Mouse (Mus musculus) heart, embryonic 12.5 days (tissue): ENCODE measurements around the gene Copz1. TPM values are rescaled to one million over a fixed set of nuclear protein-coding genes. Genes with fewer than 3 reads are reported as not detected.

Source experiments
- ATAC-seq: fragments of 200-750 bp; cut with Nextera tagmentation; 2 replicates; pipeline ENCODE4 v1.8.0; 2017; ENCODE audit warnings: moderate TSS enrichment, moderate library complexity; ENCODE audit not compliant: insufficient number of reproducible peaks, low FRiP score
- H3K27ac ChIP-seq: fragments of 300-500 bp; sonication (generic); 2 replicates; pipeline ENCODE4 v1.5.1; 2016; ENCODE audit warnings: mild to moderate bottlenecking, moderate library complexity; ENCODE audit not compliant: poor library complexity, severe bottlenecking
- H3K27me3 ChIP-seq: fragments of 300-500 bp; sonication (generic); replicated peaks from 2 replicates; pipeline ENCODE4 v1.6.1; 2016; ENCODE audit warnings: mild to moderate bottlenecking, moderate library complexity
- H3K36me3 ChIP-seq: fragments of 300-500 bp; sonication (generic); 2 replicates; pipeline ENCODE4 v1.6.1; 2016; ENCODE audit warnings: mild to moderate bottlenecking, moderate library complexity
- H3K4me1 ChIP-seq: fragments of 300-500 bp; sonication (generic); replicated peaks from 2 replicates; pipeline ENCODE4 v1.6.1; 2016; ENCODE audit warnings: mild to moderate bottlenecking
- H3K4me2 ChIP-seq: fragments of 300-500 bp; sonication (generic); 2 replicates; pipeline ENCODE4 v1.6.1; 2016; ENCODE audit warnings: mild to moderate bottlenecking, moderate library complexity
- H3K4me3 ChIP-seq: fragments of 300-500 bp; sonication (generic); 2 replicates; pipeline ENCODE4 v1.5.1; 2016; ENCODE audit warnings: mild to moderate bottlenecking
- H3K9ac ChIP-seq: fragments of 300-500 bp; sonication (generic); 2 replicates; pipeline ENCODE4 v1.6.1; 2016; ENCODE audit warnings: mild to moderate bottlenecking, moderate library complexity
- H3K9me3 ChIP-seq: fragments of 300-500 bp; sonication (generic); replicated peaks from 2 replicates; pipeline ENCODE4 v1.6.1; 2016; ENCODE audit warnings: mild to moderate bottlenecking, moderate library complexity
- WGBS: fragments of 180-500 bp; shearing (Covaris S2); methylation state at CpG from one replicate; pipeline ENCODE4 v1.1.7; 2016; 5-methylcytosine and 5-hydroxymethylcytosine counted together
- polyA plus RNA-seq: library from polyadenylated mRNA; unstranded; fragments of >200 nt; fragmentation: Nextera tagmentation; extraction: Ambion mirVana; gene quantifications from 2 replicates; pipeline ENCODE4 v1.2.1, GENCODE M21; 2016

Gene Copz1
- polyA plus RNA-seq, 1 experiment from 2014 or later = 166 TPM

- Histone ChIP-seq H3K36me3 (peaks cover 20% of the 10 kb centered on the region), H3K4me2 (no peak overlapping the region), H3K4me3 (no peak overlapping the region), H3K27me3 (no peaks in the 10 kb centered on the region), H3K9me3 (no peaks in the 10 kb centered on the region), H3K4me1 (peaks cover 68% of the 10 kb centered on the region), H3K9ac (0 out of 2 replicates have a peak overlapping the region, but pooled peaks have one; percentile 28), H3K27ac (peak overlapping the region; percentile 63)
- 55% methylated on average over 6 of the region's 6 CpGs for WGBS
- no peak for ATAC-seq
Observed at GRCm38 (mm10) chr15:103302341-103303021, 30.0 kb downstream of the Copz1 start.

GRCm38 (mm10) chr15:103303916-103304615, 31.6 kb downstream of the Copz1 start:
- peaks cover 5% of the 10 kb centered on the region for H3K36me3 ChIP-seq
- H3K9ac ChIP-seq = peak overlapping the region; percentile 78
- 9% methylated on average over 8 of the region's 8 CpGs for WGBS
- H3K4me3 ChIP-seq = peak overlapping the region; percentile 59
- peaks cover 79% of the 10 kb centered on the region for H3K4me1 ChIP-seq
- H3K4me2 ChIP-seq = peak overlapping the region; percentile 88
- no peak for ATAC-seq
- peaks cover 4% of the 10 kb centered on the region for H3K27me3 ChIP-seq
- H3K9me3 ChIP-seq = no peaks in the 10 kb centered on the region
- peak overlapping the region; percentile 81 for H3K27ac ChIP-seq

- H3K4me1 ChIP-seq = peaks cover 75% of the 10 kb centered on the region
- 2% methylated on average over 9 of the region's 9 CpGs for WGBS
- peak; percentile 3; the same call in 1 of the 2 replicates for ATAC-seq
Observed at GRCm38 (mm10) chr15:103304616-103304969, 32.1 kb downstream of the Copz1 start.

GRCm38 (mm10) chr15:103305070-103305678, 32.7 kb downstream of the Copz1 start:
- Histone ChIP-seq H3K27me3 (peaks cover 9% of the 10 kb centered on the region), H3K4me2 (peak overlapping the region; percentile 88), H3K36me3 (no peaks in the 10 kb centered on the region), H3K4me1 (peaks cover 69% of the 10 kb centered on the region), H3K27ac (peak overlapping the region; percentile 81), H3K4me3 (peak overlapping the region; percentile 59), H3K9ac (peak overlapping the region; percentile 79), H3K9me3 (no peaks in the 10 kb centered on the region)
- ATAC-seq = peak; percentile 92
- WGBS = under 1% methylated on average over 71 of the region's 71 CpGs

More at GRCm38 (mm10) chr15:103304616-103304969, 32.1 kb downstream of the Copz1 start:
- H3K9ac ChIP-seq = peak overlapping the region; percentile 78
- peak overlapping the region; percentile 81 for H3K27ac ChIP-seq
- peak overlapping the region; percentile 88 for H3K4me2 ChIP-seq
- peak overlapping the region; percentile 59 for H3K4me3 ChIP-seq
- H3K36me3 ChIP-seq = no peaks in the 10 kb centered on the region
- peaks cover 9% of the 10 kb centered on the region for H3K27me3 ChIP-seq
- H3K9me3 ChIP-seq = no peaks in the 10 kb centered on the region

- ATAC-seq = no peak
- peak overlapping the region; percentile 59 for H3K4me3 ChIP-seq
Observed at GRCm38 (mm10) chr15:103305792-103306645, 33.5 kb downstream of the Copz1 start.

GRCm38 (mm10) chr15:103307125-103307524, 34.6 kb downstream of the Copz1 start:
- Histone ChIP-seq H3K27me3 (peaks cover 9% of the 10 kb centered on the region), H3K9me3 (no peaks in the 10 kb centered on the region), H3K4me1 (peaks cover 50% of the 10 kb centered on the region), H3K4me3 (no peak overlapping the region), H3K9ac (0 out of 2 replicates have a peak overlapping the region, but pooled peaks have one; percentile 46), H3K36me3 (no peaks in the 10 kb centered on the region), H3K4me2 (peak overlapping the region; percentile 47), H3K27ac (no peak overlapping the region)
- no peak for ATAC-seq
- 2% methylated on average over 7 of the region's 7 CpGs for WGBS

More at GRCm38 (mm10) chr15:103305792-103306645, 33.5 kb downstream of the Copz1 start:
- H3K36me3 ChIP-seq = no peaks in the 10 kb centered on the region
- 38% methylated on average over 8 of the region's 8 CpGs for WGBS
- H3K27me3 ChIP-seq = peaks cover 9% of the 10 kb centered on the region
- no peaks in the 10 kb centered on the region for H3K9me3 ChIP-seq
- H3K9ac ChIP-seq = peak overlapping the region; percentile 79
- peaks cover 61% of the 10 kb centered on the region for H3K4me1 ChIP-seq
- H3K27ac ChIP-seq = peak overlapping the region; percentile 78
- peak overlapping the region; percentile 88 for H3K4me2 ChIP-seq

- Histone ChIP-seq H3K4me2 (peak overlapping the region; percentile 54), H3K27ac (no peak overlapping the region), H3K36me3 (no peaks in the 10 kb centered on the region), H3K4me1 (peaks cover 40% of the 10 kb centered on the region), H3K9me3 (no peaks in the 10 kb centered on the region), H3K4me3 (peak overlapping the region; percentile 7), H3K27me3 (peaks cover 9% of the 10 kb centered on the region), H3K9ac (peak overlapping the region; percentile 26; the same call in 1 of the 2 replicates)
- 36% methylated on average over 28 of the region's 28 CpGs for WGBS
- no peak for ATAC-seq
Observed at GRCm38 (mm10) chr15:103308056-103308875, 35.8 kb downstream of the Copz1 start.

GRCm38 (mm10) chr15:103308876-103309580, 36.5 kb downstream of the Copz1 start:
- H3K27me3 ChIP-seq = peaks cover 9% of the 10 kb centered on the region
- H3K4me3 ChIP-seq = peak overlapping the region; percentile 7
- WGBS = 54% methylated on average over 26 of the region's 26 CpGs
- ATAC-seq = no peak
- peak overlapping the region; percentile 54 for H3K4me2 ChIP-seq
- no peaks in the 10 kb centered on the region for H3K36me3 ChIP-seq
- no peak overlapping the region for H3K27ac ChIP-seq
- H3K4me1 ChIP-seq = peaks cover 40% of the 10 kb centered on the region
- H3K9ac ChIP-seq = peak overlapping the region; percentile 26; the same call in 1 of the 2 replicates
- H3K9me3 ChIP-seq = no peaks in the 10 kb centered on the region

GRCm38 (mm10) chr15:103310365-103310910, 37.9 kb downstream of the Copz1 start, which contains the start of gene Gpr84:
Gene Gpr84, minus strand, starts transcription at chr15:103310612.
- H3K9me3 ChIP-seq = no peaks in the 10 kb centered on the region
- 51% methylated on average over 6 of the region's 6 CpGs for WGBS
- H3K4me1 ChIP-seq = peaks cover 45% of the 10 kb centered on the region
- peaks cover 9% of the 10 kb centered on the region for H3K27me3 ChIP-seq
- H3K4me2 ChIP-seq = no peak within 1 kb of the TSS
- H3K4me3 ChIP-seq = no peak within 1 kb of the TSS
- no peaks in the 10 kb centered on the region for H3K36me3 ChIP-seq
- no peak within 1 kb of the TSS for H3K9ac ChIP-seq
- H3K27ac ChIP-seq = no peak within 1 kb of the TSS
- ATAC-seq = no peak
